Mouse (Mus musculus) liver (tissue): ENCODE data around the gene Adora2a.
A peak's percentile ranks its signal among the peaks of the same experiment; 100 is the strongest.
"Not testable (repeated sequence)": the region's sequence is repeated elsewhere in the genome, so short reads cannot be mapped to it uniquely, and the experiment has no call there.

Experiments used
- DNase-seq: peaks from one replicate; pipeline ENCODE4 v3.0.0-alpha.2; 2020; ENCODE audit warnings: mixed read lengths

Gene Adora2a

DNA sequence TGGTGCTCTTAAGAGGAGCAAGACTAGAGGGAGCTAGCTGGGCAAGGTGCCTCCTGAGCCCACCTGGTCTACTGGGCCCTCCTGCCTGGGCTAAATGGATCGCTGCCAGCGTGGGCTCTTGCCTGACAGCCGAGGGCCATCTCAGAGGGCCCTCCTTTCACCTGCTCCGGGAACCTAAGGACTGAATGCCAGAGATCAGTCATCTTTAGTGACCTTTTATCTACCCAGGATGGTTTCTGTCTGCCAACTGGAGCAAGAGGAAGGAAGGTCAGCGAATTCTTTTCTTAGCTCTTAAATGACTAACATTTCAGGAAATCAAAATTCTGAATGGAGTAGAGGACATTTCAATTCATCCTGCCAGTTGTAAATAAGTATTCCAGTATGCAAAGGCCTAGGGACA is 33.9 kb downstream of the Adora2a start:
- no peak for DNase-seq

GRCm38 (mm10) chr10:75352541-75352940 is 35.9 kb downstream of the Adora2a start:
- no peak for DNase-seq

GRCm38 (mm10) chr10:75353838-75354241 is 37.2 kb downstream of the Adora2a start:
- not testable (repeated sequence) for DNase-seq

- no peak for DNase-seq
These were observed 38.7 kb downstream of the Adora2a start for GRCm38 (mm10) chr10:75355341-75355740.

GRCm38 (mm10) chr10:75364214-75364690 is 47.6 kb downstream of the Adora2a start:
- peak; percentile 16 for DNase-seq

DNA sequence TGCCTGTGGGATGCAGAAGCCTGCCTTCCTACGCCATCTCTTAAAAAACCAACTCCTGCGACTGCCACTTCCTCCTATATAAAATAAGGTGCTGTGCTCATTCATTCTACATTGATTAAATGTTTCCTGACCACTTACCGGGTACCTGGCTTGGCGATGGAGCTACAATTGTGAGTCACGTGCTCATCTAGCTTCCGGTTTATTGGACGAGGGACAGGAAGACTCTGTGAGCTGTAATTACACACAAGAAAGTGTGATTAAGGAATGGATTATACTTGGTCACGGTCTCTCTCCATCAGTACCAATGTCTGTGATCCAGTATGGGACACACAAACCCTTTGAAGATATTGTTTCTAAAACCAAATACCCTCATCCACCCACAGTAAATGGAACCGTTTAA is 48.1 kb downstream of the Adora2a start:
- no peak for DNase-seq

- no peak for DNase-seq
These were observed 48.6 kb downstream of the Adora2a start for GRCm38 (mm10) chr10:75365231-75365633.

- DNase-seq: not testable (repeated sequence)
These were observed 57.1 kb downstream of the Adora2a start for GRCm38 (mm10) chr10:75373655-75374351.

GRCm38 (mm10) chr10:75378688-75379087 is 62.0 kb downstream of the Adora2a start:
- DNase-seq: no peak
